Mouse (Mus musculus) myocyte (in vitro differentiated cells): ENCODE measurements at regions not wholly inside any gene's neighbourhood (a gene's known extent, or its start where the extent isn't known, plus 50 kb on each side); places are given as distances from the start of the nearest gene placed in this dataset.

ENCODE experiments used
- E2F4 ChIP-seq: IDR thresholded peaks from one replicate; pipeline ENCODE4 v1.6.1; 2011; ENCODE audit warnings: mild to moderate bottlenecking, control low read depth, moderate library complexity; ENCODE audit not compliant: insufficient read depth
- MAX ChIP-seq: IDR thresholded peaks from one replicate; pipeline ENCODE4 v1.6.1; 2011; ENCODE audit warnings: low read depth, mild to moderate bottlenecking, control low read depth
- MYOG ChIP-seq, 3 experiments: IDR thresholded peaks; one replicate each; pipeline ENCODE4 v1.6.1; 2011; ENCODE audit warnings: control low read depth in 2 of 3, low read depth in 2 of 3, mild to moderate bottlenecking in 2 of 3; ENCODE audit not compliant: insufficient read length in 2 of 3, control insufficient read depth in 1 of 3, insufficient read depth in 1 of 3
- POLR2A ChIP-seq: IDR thresholded peaks from one replicate; pipeline ENCODE4 v1.6.1; 2011; ENCODE audit warnings: low read depth, mild to moderate bottlenecking, control low read depth, moderate library complexity; ENCODE audit not compliant: insufficient read length
- POLR2AphosphoS2 ChIP-seq: IDR thresholded peaks from one replicate; pipeline ENCODE4 v1.6.1; 2011; ENCODE audit warnings: low read depth, control low read depth; ENCODE audit not compliant: insufficient read length
- REST ChIP-seq: IDR thresholded peaks from one replicate; pipeline ENCODE4 v1.6.1; 2011; ENCODE audit warnings: mild to moderate bottlenecking, control low read depth, moderate library complexity; ENCODE audit not compliant: insufficient read depth, insufficient read length
- SRF ChIP-seq: IDR thresholded peaks from one replicate; pipeline ENCODE4 v1.6.1; 2011; ENCODE audit warnings: low read depth; ENCODE audit not compliant: control insufficient read depth, insufficient read length
- TCF12 ChIP-seq: IDR thresholded peaks from one replicate; pipeline ENCODE4 v1.6.1; 2011; ENCODE audit warnings: mild to moderate bottlenecking, control low read depth; ENCODE audit not compliant: poor library complexity, insufficient read depth, severe bottlenecking
- TCF3 ChIP-seq: IDR thresholded peaks from one replicate; pipeline ENCODE4 v1.6.1; 2011; ENCODE audit warnings: low read depth, control low read depth; ENCODE audit not compliant: insufficient read length
- USF1 ChIP-seq: IDR thresholded peaks from one replicate; pipeline ENCODE4 v1.6.1; 2011; ENCODE audit warnings: low read depth, mild to moderate bottlenecking, control low read depth, moderate library complexity

DNA sequence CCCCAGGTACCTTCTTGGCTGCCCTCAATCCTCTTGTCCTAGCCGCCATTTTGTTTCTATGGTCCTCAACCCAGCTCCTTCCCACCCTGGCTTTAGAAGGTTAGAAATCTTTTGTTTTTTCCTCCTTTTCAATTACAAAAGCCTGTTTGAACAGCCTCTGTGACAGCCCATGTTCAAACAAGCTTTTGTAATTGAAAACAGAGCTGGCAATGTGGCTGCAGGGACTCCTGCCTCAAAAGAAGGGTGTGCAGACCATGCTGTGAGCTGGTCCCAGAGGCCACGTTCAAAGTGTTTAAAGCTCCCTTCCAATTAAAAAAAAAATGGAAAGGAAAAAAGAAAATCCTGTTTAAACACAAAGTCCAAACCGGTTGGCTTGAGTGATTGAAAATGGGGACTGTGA, 68.0 kb upstream of the Rbfox1 start:
- TF ChIP-seq POLR2A (no peak), MAX (no peak), E2F4 (no peak), POLR2AphosphoS2 (no peak), TCF3 (no peak), SRF (no peak), REST (no peak), USF1 (no peak), MYOG (IDR thresholded peaks at IDR 0.05; ENCODE audit: control insufficient read depth in 1 of 3, insufficient read depth in 1 of 3, insufficient read length in 2 of 3, low read depth in 2 of 3) (no peak), TCF12 (no peak)
